Mouse (Mus musculus) spleen, adult 12 weeks (tissue): ENCODE results near the gene Arhgef7.
"Not testable (repeated sequence)": the region's sequence is repeated elsewhere in the genome, so short reads cannot be mapped to it uniquely, and the experiment has no call there.

Experiments
- DNase-seq: peaks from one replicate; pipeline ENCODE4 v3.0.0; 2022; ENCODE audit warnings: low spot score

Gene Arhgef7

DNA sequence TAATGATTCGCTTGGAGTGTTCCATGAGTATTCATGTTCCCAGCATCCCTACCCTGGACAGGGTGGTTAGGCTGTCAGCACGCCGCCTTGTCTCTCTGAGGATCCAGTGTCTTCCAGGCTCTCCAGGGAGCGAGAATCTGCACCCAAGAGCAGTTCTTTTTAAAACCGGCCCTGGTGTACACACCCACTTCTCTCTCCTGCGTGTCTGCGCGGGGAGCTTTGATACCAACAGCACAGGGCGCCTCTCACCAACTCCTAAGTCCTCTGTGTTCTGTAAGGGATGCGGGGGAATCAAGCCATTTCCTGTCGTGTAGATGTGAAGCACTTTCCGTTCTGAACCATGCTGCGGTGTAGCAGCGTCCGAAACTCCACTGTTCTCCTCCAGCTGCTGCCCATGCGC is 107.2 kb downstream of the Arhgef7 start:
- no peak for DNase-seq

DNA sequence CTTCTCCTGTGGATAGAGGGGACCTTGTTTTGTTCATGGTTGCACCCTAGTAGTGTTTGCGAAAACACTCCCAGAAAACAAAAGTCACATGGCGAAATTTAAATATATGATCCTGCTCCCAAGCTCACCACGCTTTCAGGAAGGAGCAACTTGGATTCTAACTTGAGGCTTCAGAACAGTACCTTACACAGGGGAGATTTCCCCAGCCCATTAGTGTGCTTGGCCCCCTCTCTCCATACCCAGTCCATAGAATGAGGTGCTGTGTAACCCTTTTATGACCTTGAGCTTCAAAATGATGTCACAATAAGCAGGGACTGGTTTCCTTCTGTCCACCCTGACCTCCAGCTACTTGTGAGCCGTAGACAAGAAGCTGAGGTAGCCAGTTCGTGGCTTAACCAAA is 112.7 kb downstream of the Arhgef7 start, which contains the start of gene Tex29:
TSS of gene Tex29 (plus strand) at position 301 of the 400 bp plus-strand sequence.
- DNase-seq, result no peak

DNA sequence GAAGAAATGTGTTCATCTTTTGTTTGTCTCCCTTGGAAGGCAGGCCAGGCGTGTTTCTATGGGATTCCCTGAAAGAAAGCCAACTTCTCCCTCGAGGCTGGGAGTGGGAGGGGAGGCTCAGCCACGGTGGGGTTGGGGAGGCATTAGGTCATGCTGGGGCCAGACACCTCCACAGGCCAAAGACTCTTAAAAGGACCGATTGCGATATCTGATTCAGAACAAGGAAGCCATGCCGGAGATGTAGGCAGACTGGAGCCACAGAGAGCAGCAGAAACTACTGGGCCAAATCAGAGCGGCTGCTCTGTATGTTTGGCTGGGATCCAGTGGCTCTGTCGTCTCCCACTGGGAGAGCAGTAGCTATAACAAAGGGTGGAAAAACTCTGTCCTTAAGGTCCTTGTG is 114.0 kb downstream of the Arhgef7 start:
- DNase-seq, result no peak

DNA sequence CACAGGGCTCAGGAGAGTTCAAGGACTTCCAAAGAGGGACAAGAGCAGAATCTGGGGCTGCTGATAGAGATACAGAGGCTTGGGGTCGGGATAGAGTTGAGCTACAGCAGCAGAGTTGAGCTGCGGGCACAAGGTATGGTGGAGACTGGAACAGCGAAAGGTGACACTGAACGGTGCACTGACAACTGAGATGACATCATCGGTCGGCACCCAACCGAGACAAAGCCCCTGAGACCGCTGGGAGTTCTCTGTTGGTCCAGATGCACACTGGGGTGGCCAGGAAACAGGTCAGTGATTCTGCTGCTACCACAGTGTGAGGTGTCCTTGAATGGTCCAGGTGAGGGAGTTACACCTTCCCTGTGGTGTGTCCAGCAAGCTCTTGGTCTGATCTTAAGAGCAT is 115.2 kb downstream of the Arhgef7 start:
- DNase-seq, result no peak

- no peak for DNase-seq
These were observed 116.3 kb downstream of the Arhgef7 start for GRCm38 (mm10) chr8:11843677-11844315.

DNA sequence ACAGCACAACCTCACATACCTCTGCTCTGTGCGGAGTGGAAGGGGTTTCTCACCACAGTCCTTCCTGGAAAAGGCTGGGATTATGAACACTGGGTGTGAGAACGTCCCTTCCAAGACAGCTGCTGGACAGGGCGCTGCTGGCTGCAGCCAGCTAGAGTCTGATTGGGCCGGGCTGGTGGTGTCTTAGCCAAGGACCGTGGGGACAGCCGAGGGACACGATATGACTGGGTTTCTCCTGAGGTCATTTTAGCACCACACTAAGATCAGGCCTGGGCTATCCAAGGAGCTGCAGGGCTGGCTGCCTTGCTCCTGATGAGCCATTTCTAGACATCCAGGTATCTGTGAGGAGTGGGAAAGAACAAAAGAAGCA is 116.8 kb downstream of the Arhgef7 start:
- DNase-seq, result no peak

GRCm38 (mm10) chr8:11846807-11847206 is 119.3 kb downstream of the Arhgef7 start:
- no peak for DNase-seq

- DNase-seq, result no peak
These were observed 140.3 kb downstream of the Arhgef7 start for GRCm38 (mm10) chr8:11867832-11868231.

DNA sequence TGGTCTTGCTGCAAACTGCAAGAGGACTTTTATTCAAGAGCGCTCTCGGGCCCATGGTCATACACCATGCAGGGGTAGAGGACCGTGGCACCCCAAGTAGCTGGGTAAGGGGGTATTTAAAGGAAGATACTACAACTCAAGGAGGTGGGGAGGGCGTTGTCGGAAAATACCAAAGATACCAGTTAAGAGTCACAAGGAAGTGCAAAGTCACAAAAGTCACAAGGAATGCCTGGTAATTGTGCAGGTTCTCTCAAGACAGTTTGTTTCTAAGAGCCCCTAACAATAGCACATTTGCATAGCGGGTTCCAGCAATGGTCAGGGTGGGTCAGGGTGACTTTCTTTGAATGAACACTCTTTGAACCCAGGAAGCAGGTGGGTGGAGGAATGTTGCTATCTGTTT is 146.7 kb downstream of the Arhgef7 start:
- DNase-seq, result not testable (repeated sequence)

DNA sequence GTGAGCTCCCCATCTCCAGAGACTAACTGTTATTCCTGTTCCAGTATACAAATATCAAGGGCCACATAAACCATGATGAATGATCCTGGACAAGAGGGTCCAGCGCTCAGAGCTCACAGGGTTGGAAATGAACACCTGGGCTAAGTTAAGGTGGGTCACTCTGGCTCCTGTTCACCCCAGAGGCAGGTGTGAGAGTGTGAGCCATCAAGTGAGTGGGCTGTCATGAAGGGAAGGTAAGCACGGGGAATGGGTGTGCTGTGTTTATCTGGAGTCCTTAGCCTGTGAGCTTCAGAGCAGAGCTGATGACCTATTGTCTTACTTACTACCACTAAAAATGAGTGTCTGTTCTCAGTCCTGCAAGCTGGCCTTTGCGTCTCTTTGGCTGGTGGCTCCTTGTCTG is 157.1 kb downstream of the Arhgef7 start:
- DNase-seq, result no peak
